27 mouse cellular contexts compared by ENCODE assay signal in the genomic region with DNA sequence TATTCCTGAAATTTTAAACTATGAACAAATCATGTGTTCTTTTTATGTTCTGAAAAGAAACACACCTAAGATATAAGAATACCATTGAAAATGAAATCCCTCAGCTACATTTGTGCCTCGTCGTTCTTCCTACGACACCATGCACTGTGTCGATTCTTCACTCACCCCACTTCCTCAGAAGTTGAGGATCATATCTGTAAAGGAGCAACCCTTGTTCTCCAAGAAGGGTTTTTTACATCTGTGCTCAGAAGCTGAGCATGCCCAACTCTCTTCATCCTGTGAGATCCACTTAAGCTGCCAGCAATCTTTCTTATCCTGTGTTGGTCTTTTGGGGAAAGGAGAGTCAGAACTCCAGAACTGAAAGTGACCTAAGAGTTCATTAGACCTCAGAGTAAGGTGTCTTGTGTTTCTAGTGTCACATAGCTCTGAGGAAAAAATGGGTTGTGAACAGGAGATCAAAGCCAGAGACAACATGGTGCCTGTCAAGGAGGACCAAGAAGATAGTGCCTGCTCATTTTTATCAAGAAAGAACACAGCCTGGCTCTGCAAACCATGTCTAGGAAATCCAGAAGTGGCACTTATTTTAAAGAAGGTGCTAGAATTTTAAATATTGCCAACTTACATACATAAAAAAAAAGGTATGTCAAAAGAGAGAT. TPM values are rescaled to one million over a fixed set of nuclear protein-coding genes. Genes with fewer than 3 reads are reported as not detected.
A peak's percentile ranks its signal among the peaks of the same experiment; 100 is the strongest.
DNase-seq lines count a peak whose midpoint lies in the region; ATAC-seq and TF ChIP-seq lines count a peak whose summit lies in the region.
"Had no signal": no experiment of that assay in that cellular context is flagged by ENCODE, and none has a peak within 500 bp of the region (broad histone marks: within the 10 kb centered on the region; RNA-seq: fewer than 3 reads in every experiment).

No protein-coding gene starts in this region.

- H3K9me3 ChIP-seq in liver, embryonic 11.5 days (ENCODE audit: control insufficient read depth, low read length): no peaks in the 10 kb centered on the region
- no peaks in the 10 kb centered on the region for H3K9me3 ChIP-seq in liver, postnatal 0 days (ENCODE audit: low read length)
- H3K9me3 ChIP-seq: embryonic facial prominence, embryonic 15.5 days; forebrain, embryonic 12.5 days; heart, embryonic 13.5 days; hindbrain, embryonic 12.5 days; kidney, embryonic 15.5 days; midbrain, embryonic 13.5 days had no signal

- peak; percentile 10 for DNase-seq in MEL-GATA-1-ER (ENCODE audit: extremely low read depth, low read depth)
- DNase-seq in c-Kit-positive CD71-positive TER-119-negative erythroid progenitor cells, embryonic 14.5 days (ENCODE audit: low read depth): peak; percentile 38
- DNase-seq in liver, embryonic 11.5 days (ENCODE audit: low spot score): no peak
- DNase-seq in liver, postnatal 0 days: no peak
- no peak for DNase-seq in kidney, adult 9 months
- DNase-seq in retina, embryonic 14.5 days (ENCODE audit: low spot score): no peak
- no peak for DNase-seq in spleen, postnatal 10 days (ENCODE audit: low spot score in 2 of 2)
- DNase-seq: adrenal gland, adult 2 months; B cell, adult 2 months; cerebellum, adult 8-10 months; heart, postnatal 14 days; layer of hippocampus, adult 9-11 months; lung, adult 18-20 months; lung, postnatal 14 days; right cerebral cortex, postnatal 14 days; spleen, adult 18-20 months; thymus, adult 18-20 months; thymus, postnatal 36 days had no signal

- H3K4me2 ChIP-seq in liver, embryonic 11.5 days: peak overlapping the region; percentile 44
- H3K4me2 ChIP-seq in liver, postnatal 0 days (ENCODE audit: low read depth, low read length): no peak overlapping the region
- H3K4me2 ChIP-seq: embryonic facial prominence, embryonic 15.5 days; forebrain, embryonic 12.5 days; heart, embryonic 13.5 days; hindbrain, embryonic 12.5 days; kidney, embryonic 15.5 days; midbrain, embryonic 13.5 days had no signal

- H3K36me3 ChIP-seq in liver, embryonic 11.5 days (ENCODE audit: control insufficient read depth, insufficient read depth, low read length): no peaks in the 10 kb centered on the region
- no peaks in the 10 kb centered on the region for H3K36me3 ChIP-seq in liver, postnatal 0 days (replicated peaks; ENCODE audit: insufficient read depth, low read length)
- H3K36me3 ChIP-seq: embryonic facial prominence, embryonic 15.5 days; forebrain, embryonic 12.5 days; G1E; heart, embryonic 13.5 days; hindbrain, embryonic 12.5 days; kidney, embryonic 15.5 days; midbrain, embryonic 13.5 days had no signal

- peak; percentile 83 for TF ChIP-seq EP300 in liver, postnatal 0 days (IDR thresholded peaks at IDR 0.05; ENCODE audit: low read depth)

- no peak overlapping the region for H3K4me3 ChIP-seq in liver, embryonic 11.5 days (ENCODE audit: low read depth, low read length)
- H3K4me3 ChIP-seq in liver, postnatal 0 days (ENCODE audit: low read depth, low read length): no peak overlapping the region
- H3K4me3 ChIP-seq: embryonic facial prominence, embryonic 15.5 days; forebrain, embryonic 12.5 days; heart, embryonic 13.5 days; hindbrain, embryonic 12.5 days; kidney, embryonic 15.5 days; midbrain, embryonic 13.5 days had no signal

- WGBS in liver, embryonic 11.5 days: 54% methylated on average over 4 of the region's 4 CpGs
- 75% methylated on average over 4 of the region's 4 CpGs for WGBS in liver, postnatal 0 days (ENCODE audit: insufficient replicate concordance)

- no peak overlapping the region for H3K9ac ChIP-seq in liver, embryonic 11.5 days (ENCODE audit: low read depth, low read length)
- no peak overlapping the region for H3K9ac ChIP-seq in liver, postnatal 0 days (replicated peaks)
- H3K9ac ChIP-seq: embryonic facial prominence, embryonic 15.5 days; forebrain, embryonic 12.5 days; heart, embryonic 13.5 days; hindbrain, embryonic 12.5 days; kidney, embryonic 15.5 days; midbrain, embryonic 13.5 days had no signal

- H3K27me3 ChIP-seq in liver, embryonic 11.5 days (replicated peaks; ENCODE audit: control insufficient read depth, insufficient read depth, low read length): no peaks in the 10 kb centered on the region
- H3K27me3 ChIP-seq in liver, postnatal 0 days (ENCODE audit: insufficient read depth, low read length): no peaks in the 10 kb centered on the region
- H3K27me3 ChIP-seq: CH12.LX; embryonic facial prominence, embryonic 15.5 days; forebrain, embryonic 12.5 days; heart, embryonic 13.5 days; hindbrain, embryonic 12.5 days; kidney, embryonic 15.5 days; midbrain, embryonic 13.5 days had no signal

- TF ChIP-seq CTCF in liver, postnatal 0 days (IDR thresholded peaks at IDR 0.05; ENCODE audit: low read depth): no peak

- peak; percentile 94 for ATAC-seq in liver, embryonic 11.5 days (replicated peaks; ENCODE audit: low FRiP score)
- peak; percentile 83 for ATAC-seq in liver, postnatal 0 days
- ATAC-seq: intestine, postnatal 0 days; midbrain, embryonic 13.5 days had no signal

- H3K27ac ChIP-seq in liver, embryonic 11.5 days (ENCODE audit: low read depth, low read length): peak overlapping the region; percentile 84
- no peak overlapping the region for H3K27ac ChIP-seq in liver, postnatal 0 days (ENCODE audit: low read depth)
- H3K27ac ChIP-seq: embryonic facial prominence, embryonic 15.5 days; forebrain, embryonic 12.5 days; heart, embryonic 13.5 days; hindbrain, embryonic 12.5 days; kidney, embryonic 15.5 days; midbrain, embryonic 13.5 days had no signal

- H3K4me1 ChIP-seq in liver, embryonic 11.5 days (replicated peaks; ENCODE audit: control insufficient read depth, insufficient read depth, low read length): peaks cover 12% of the 10 kb centered on the region; the same call in 1 of the 2 replicates
- H3K4me1 ChIP-seq in liver, postnatal 0 days (ENCODE audit: insufficient read depth): peaks cover 3% of the 10 kb centered on the region; the same call in 1 of the 2 replicates
- H3K4me1 ChIP-seq: embryonic facial prominence, embryonic 15.5 days; forebrain, embryonic 12.5 days; heart, embryonic 13.5 days; hindbrain, embryonic 12.5 days; kidney, embryonic 15.5 days had no signal

RNA-seq across cellular contexts. Expression of a gene that starts 25.3 kb away (rescaled TPM):
- 0.51 and 0.96 TPM in 2 replicates for polyA plus RNA-seq in liver, embryonic 11.5 days (2014; fragmentation: Nextera tagmentation; extraction: Ambion mirVana)
- not detected in 2 replicates for polyA plus RNA-seq in liver, postnatal 0 days (2015; fragmentation: Nextera tagmentation; extraction: Ambion mirVana)
- polyA plus RNA-seq: G1E had no signal

Comparison
In these comparisons a context has a peak if more than half of its experiments do, and no peak if none do; other contexts are left out.
1. DNase-seq: peak in MEL-GATA-1-ER (single experiment) and c-Kit-positive CD71-positive TER-119-negative erythroid progenitor cells, embryonic 14.5 days (single experiment); none in liver, embryonic 11.5 days (single experiment), liver, postnatal 0 days (single experiment), kidney, adult 9 months (single experiment), retina, embryonic 14.5 days (single experiment) and spleen, postnatal 10 days (0 of 2).